Mouse (Mus musculus) bone marrow macrophage, adult 2 months (primary cell): ENCODE results near the gene Tmem121b.

Experiments used
- CTCF ChIP-seq: IDR thresholded peaks from 2 replicates; pipeline ENCODE4 v1.5.1; 2012; ENCODE audit warnings: low read depth, mild to moderate bottlenecking, low read length, moderate library complexity
- POLR2A ChIP-seq: IDR thresholded peaks from 2 replicates; pipeline ENCODE4 v1.6.1; 2012; ENCODE audit warnings: mild to moderate bottlenecking, low read depth, low read length, borderline replicate concordance

DNA sequence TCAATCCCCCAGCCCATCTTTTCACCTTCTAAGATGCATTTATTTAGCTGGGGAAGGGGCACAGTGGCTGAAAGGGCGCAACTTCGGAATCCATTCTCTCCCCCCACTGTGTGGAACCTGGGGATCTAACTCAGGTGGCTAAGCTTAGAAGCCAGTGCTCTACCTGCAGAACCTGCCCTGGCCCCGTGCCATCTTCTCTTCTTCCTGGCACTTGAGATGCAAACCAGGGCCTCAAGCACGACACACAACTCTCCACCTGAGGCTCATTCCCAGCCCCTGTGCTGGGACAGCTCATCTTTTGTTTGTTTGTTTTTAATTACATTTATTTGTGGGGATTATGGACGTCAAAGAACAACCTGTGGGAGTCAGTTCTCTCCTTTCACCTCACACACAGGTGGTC, 26.0 kb upstream of the Tmem121b start:
- no peak for TF ChIP-seq CTCF
- no peak for TF ChIP-seq POLR2A
